Comparison of ENCODE assay signal across 21 mouse cellular contexts in the genomic region with DNA sequence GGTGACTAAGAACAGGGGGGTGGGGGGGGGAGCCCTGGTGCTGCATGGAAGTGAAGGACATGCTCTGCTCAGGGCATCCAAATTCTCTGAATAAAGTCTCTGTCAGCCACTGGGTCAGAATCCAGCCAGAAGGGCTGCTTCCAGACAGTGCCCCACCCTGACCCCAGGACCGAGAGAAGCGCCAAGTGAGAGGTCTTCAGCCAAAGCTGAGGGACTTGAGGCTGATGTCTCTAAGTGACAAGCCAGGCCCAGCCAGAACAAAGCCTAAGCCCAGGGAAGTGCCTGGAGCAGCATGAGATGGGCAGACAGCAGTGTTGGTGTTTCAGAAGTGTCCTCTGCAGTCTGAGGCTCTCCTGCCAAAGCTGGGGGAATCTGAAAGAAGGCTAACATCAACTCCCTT.
DNase-seq lines count a peak whose midpoint lies in the region; ATAC-seq and TF ChIP-seq lines count a peak whose summit lies in the region.
"Had no signal": no experiment of that assay in that cellular context is flagged by ENCODE, and none has a peak within 500 bp of the region (broad histone marks: within the 10 kb centered on the region; RNA-seq: fewer than 3 reads in every experiment).

No protein-coding gene starts in this region.

- DNase-seq in cerebellum, adult 11-12 months, result peak; percentile 31
- DNase-seq in cerebellum, adult 11 months, result no peak
- peak; percentile 56 to 69 for DNase-seq in cerebellum, postnatal 10 days
- DNase-seq in hindbrain, postnatal 0 days (ENCODE audit: low spot score), result peak; percentile 16
- no peak for DNase-seq in hindbrain, embryonic 14.5 days (ENCODE audit: low spot score)
- DNase-seq in midbrain, embryonic 10.5 days (ENCODE audit: low spot score), result no peak
- DNase-seq: adrenal gland, adult 8-10 months; B cell, adult 2 months; forebrain, postnatal 0 days; gastrocnemius, postnatal 14 days; heart, adult 2 months; heart, postnatal 14 days; kidney, adult 11 months had no signal

- WGBS in hindbrain, postnatal 0 days, result 42% methylated on average over 2 of the region's 2 CpGs
- WGBS in hindbrain, embryonic 14.5 days, result 67% methylated on average over 2 of the region's 2 CpGs
- 56% methylated on average over 2 of the region's 2 CpGs for WGBS in midbrain, embryonic 10.5 days
- 63% methylated on average over 2 of the region's 2 CpGs for WGBS in midbrain, embryonic 13.5 days

- no peak overlapping the region for H3K4me3 ChIP-seq in hindbrain, postnatal 0 days (ENCODE audit: low read length)
- H3K4me3 ChIP-seq in hindbrain, embryonic 14.5 days (replicated peaks; ENCODE audit: low read length), result no peak overlapping the region
- H3K4me3 ChIP-seq in midbrain, embryonic 10.5 days, result no peak overlapping the region
- no peak overlapping the region for H3K4me3 ChIP-seq in midbrain, embryonic 13.5 days (replicated peaks)
- H3K4me3 ChIP-seq: embryonic facial prominence, embryonic 10.5 days; heart, adult 2 months; heart, embryonic 15.5 days had no signal

- no peak overlapping the region for H3K4me2 ChIP-seq in hindbrain, postnatal 0 days (ENCODE audit: low read depth, low read length)
- no peak overlapping the region for H3K4me2 ChIP-seq in hindbrain, embryonic 14.5 days (replicated peaks)
- H3K4me2 ChIP-seq in midbrain, embryonic 13.5 days (replicated peaks), result no peak overlapping the region
- H3K4me2 ChIP-seq: heart, embryonic 11.5 days; heart, embryonic 15.5 days had no signal

- no peak overlapping the region for H3K27ac ChIP-seq in hindbrain, postnatal 0 days
- H3K27ac ChIP-seq in hindbrain, embryonic 14.5 days, result no peak overlapping the region
- peak overlapping the region; percentile 52; the same call in 1 of the 2 replicates for H3K27ac ChIP-seq in midbrain, embryonic 10.5 days (replicated peaks)
- H3K27ac ChIP-seq in midbrain, embryonic 13.5 days, result no peak overlapping the region
- H3K27ac ChIP-seq: embryonic facial prominence, embryonic 10.5 days; heart, adult 2 months; heart, embryonic 15.5 days had no signal

- TF ChIP-seq CTCF in hindbrain, postnatal 0 days (IDR thresholded peaks at IDR 0.05; ENCODE audit: low read depth), result no peak

- H3K36me3 ChIP-seq in hindbrain, postnatal 0 days (ENCODE audit: insufficient read depth, low read length), result no peaks in the 10 kb centered on the region
- no peaks in the 10 kb centered on the region for H3K36me3 ChIP-seq in hindbrain, embryonic 14.5 days (replicated peaks; ENCODE audit: control insufficient read depth, insufficient read depth)
- no peaks in the 10 kb centered on the region for H3K36me3 ChIP-seq in midbrain, embryonic 10.5 days
- no peaks in the 10 kb centered on the region for H3K36me3 ChIP-seq in midbrain, embryonic 13.5 days
- H3K36me3 ChIP-seq: embryonic facial prominence, embryonic 10.5 days; G1E; heart, embryonic 15.5 days had no signal

- H3K9ac ChIP-seq in hindbrain, postnatal 0 days (replicated peaks; ENCODE audit: low read length), result no peak overlapping the region
- H3K9ac ChIP-seq in hindbrain, embryonic 14.5 days, result no peak overlapping the region
- no peak overlapping the region for H3K9ac ChIP-seq in midbrain, embryonic 13.5 days (replicated peaks)
- H3K9ac ChIP-seq: forebrain, postnatal 0 days; heart, embryonic 15.5 days had no signal

- H3K4me1 ChIP-seq in hindbrain, postnatal 0 days (ENCODE audit: insufficient read depth, low read length), result peaks cover 23% of the 10 kb centered on the region
- peaks cover 40% of the 10 kb centered on the region for H3K4me1 ChIP-seq in hindbrain, embryonic 14.5 days (replicated peaks; ENCODE audit: control insufficient read depth, insufficient read depth, low read length)
- peaks cover 48% of the 10 kb centered on the region for H3K4me1 ChIP-seq in midbrain, embryonic 10.5 days
- H3K4me1 ChIP-seq in midbrain, embryonic 13.5 days (replicated peaks), result peaks cover 46% of the 10 kb centered on the region
- H3K4me1 ChIP-seq: heart, embryonic 15.5 days had no signal

- H3K9me3 ChIP-seq in hindbrain, postnatal 0 days (ENCODE audit: low read length), result no peaks in the 10 kb centered on the region
- H3K9me3 ChIP-seq in hindbrain, embryonic 14.5 days (ENCODE audit: control insufficient read depth, low read length), result no peaks in the 10 kb centered on the region
- H3K9me3 ChIP-seq in midbrain, embryonic 10.5 days (replicated peaks), result no peaks in the 10 kb centered on the region
- no peaks in the 10 kb centered on the region for H3K9me3 ChIP-seq in midbrain, embryonic 13.5 days
- H3K9me3 ChIP-seq: embryonic facial prominence, embryonic 10.5 days; heart, embryonic 15.5 days had no signal

- ATAC-seq in cerebellum, adult (ENCODE audit: insufficient number of reproducible peaks, low FRiP score, low TSS enrichment), result no peak
- no peak for ATAC-seq in hindbrain, postnatal 0 days
- ATAC-seq in hindbrain, embryonic 14.5 days (ENCODE audit: low FRiP score), result no peak
- no peak for ATAC-seq in midbrain, embryonic 13.5 days
- ATAC-seq: CD4-positive, CD25-positive, alpha-beta regulatory T cell, adult 4 months; forebrain, postnatal 0 days; hindbrain, embryonic 16.5 days had no signal

- H3K27me3 ChIP-seq in hindbrain, postnatal 0 days (ENCODE audit: insufficient read depth, low read length), result no peaks in the 10 kb centered on the region
- no peaks in the 10 kb centered on the region for H3K27me3 ChIP-seq in hindbrain, embryonic 14.5 days (ENCODE audit: control insufficient read depth, insufficient read depth, low read length)
- peaks cover 41% of the 10 kb centered on the region for H3K27me3 ChIP-seq in midbrain, embryonic 10.5 days (ENCODE audit: low read depth, poor library complexity, severe bottlenecking)
- peaks cover 12% of the 10 kb centered on the region for H3K27me3 ChIP-seq in midbrain, embryonic 13.5 days
- H3K27me3 ChIP-seq: heart, embryonic 15.5 days had no signal

Comparison
In these comparisons a context has a peak if more than half of its experiments do, and no peak if none do; other contexts are left out.
1. DNase-seq: peak in cerebellum, adult 11-12 months (single experiment), cerebellum, postnatal 10 days (2 of 2) and hindbrain, postnatal 0 days (single experiment); none in cerebellum, adult 11 months (single experiment), hindbrain, embryonic 14.5 days (single experiment) and midbrain, embryonic 10.5 days (single experiment).